Mouse (Mus musculus) liver, adult 2 months (tissue): ENCODE data around the gene Srsf3. TPM values are rescaled to one million over a fixed set of nuclear protein-coding genes. Genes with fewer than 3 reads are reported as not detected.

Experiments
- DNase-seq: peaks from one replicate; pipeline ENCODE4 v3.0.0-alpha.2; 2011; ENCODE audit warnings: low read depth, low spot score; ENCODE audit errors: extremely low read depth
- H3K27ac ChIP-seq: fragments of 200-500 bp; replicated peaks from 2 replicates; pipeline ENCODE4 v1.5.1; 2012; ENCODE audit warnings: low read depth, mild to moderate bottlenecking, control low read depth, inconsistent platforms, low read length; ENCODE audit not compliant: insufficient read depth
- H3K27me3 ChIP-seq: fragments of 200-500 bp; 2 replicates; pipeline ENCODE4 v1.6.1; 2012; ENCODE audit warnings: mild to moderate bottlenecking, moderate library complexity, low read length, inconsistent platforms; ENCODE audit not compliant: control insufficient read depth, insufficient read depth
- H3K36me3 ChIP-seq: fragments of 200-500 bp; 2 replicates; pipeline ENCODE4 v1.6.1; 2012; ENCODE audit warnings: low read length, inconsistent platforms; ENCODE audit not compliant: control insufficient read depth, insufficient read depth
- H3K4me1 ChIP-seq: fragments of 200-500 bp; 2 replicates; pipeline ENCODE4 v1.6.1; 2011; ENCODE audit warnings: low read length; ENCODE audit not compliant: control insufficient read depth, insufficient read depth
- H3K4me3 ChIP-seq: fragments of 200-500 bp; 2 replicates; pipeline ENCODE4 v1.5.1; 2011; ENCODE audit warnings: low read depth, mild to moderate bottlenecking, control low read depth, low read length, moderate library complexity; ENCODE audit not compliant: insufficient read depth
- H3K79me2 ChIP-seq: fragments of 200-500 bp; 2 replicates; pipeline ENCODE4 v1.6.1; 2012; ENCODE audit warnings: inconsistent platforms, mild to moderate bottlenecking, low read length, moderate library complexity; ENCODE audit not compliant: control insufficient read depth, insufficient read depth
- H3K9ac ChIP-seq: fragments of 200-500 bp; 2 replicates; pipeline ENCODE4 v1.6.1; 2012; ENCODE audit warnings: low read depth, mild to moderate bottlenecking, control low read depth, inconsistent platforms, low read length
- CTCF ChIP-seq: fragments of 200-500 bp; IDR thresholded peaks from 2 replicates; pipeline ENCODE4 v1.5.1; 2011; ENCODE audit warnings: low read depth, low read length, control low read depth
- POLR2A ChIP-seq: fragments of 200-500 bp; IDR thresholded peaks from 2 replicates; pipeline ENCODE4 v1.6.1; 2011; ENCODE audit warnings: low read length, control low read depth; ENCODE audit not compliant: insufficient read depth; ENCODE audit errors: extremely low read depth
- WGBS: fragments of 180-500 bp; shearing (Covaris S2); methylation state at CpG from one replicate; pipeline ENCODE4 v1.1.7; 2018; 5-methylcytosine and 5-hydroxymethylcytosine counted together
- polyA plus RNA-seq: library from polyadenylated mRNA; depleted of rRNA; stranded (reverse); fragments of >200 nt; gene quantifications from 2 replicates; pipeline ENCODE4 v1.2.3, GENCODE M21; 2012; rRNA removed
- total RNA-seq: library from RNA; depleted of rRNA; stranded (reverse); fragments of >200 nt; gene quantifications from 2 replicates; pipeline ENCODE4 v1.2.3, GENCODE M21; 2014; rRNA removed

Gene Srsf3
- total RNA-seq = 41.4 and 47.3 TPM in 2 replicates
- 26.6 and 40.1 TPM in 2 replicates for polyA plus RNA-seq

- H3K4me3 ChIP-seq = peak within 1 kb of the TSS; percentile 93
- peaks cover 20% of the 10 kb centered on the region; the same call in 1 of the 2 replicates for H3K79me2 ChIP-seq
- peak within 1 kb of the TSS; percentile 97 for H3K9ac ChIP-seq
- WGBS = under 1% methylated on average over 77 of the region's 77 CpGs
- peak; percentile 98 for TF ChIP-seq POLR2A
- no peak for TF ChIP-seq CTCF
- no peaks in the 10 kb centered on the region for H3K27me3 ChIP-seq
- H3K36me3 ChIP-seq = peaks cover 13% of the 10 kb centered on the region
- peak within 1 kb of the TSS; percentile 94 for H3K27ac ChIP-seq
- peak; percentile 88 for DNase-seq
- peaks cover 10% of the 10 kb centered on the region for H3K4me1 ChIP-seq
Observed at GRCm38 (mm10) chr17:29032274-29033069, at the start of gene Srsf3. Gene Srsf3 (plus strand): TSS chr17:29032628.

GRCm38 (mm10) chr17:28984724-28985420 is 47.6 kb upstream of the Srsf3 start:
- no peaks in the 10 kb centered on the region for H3K27me3 ChIP-seq
- peaks cover 31% of the 10 kb centered on the region for H3K36me3 ChIP-seq
- no peak overlapping the region for H3K9ac ChIP-seq
- H3K27ac ChIP-seq = no peak overlapping the region
- H3K4me1 ChIP-seq = no peaks in the 10 kb centered on the region
- 86% methylated on average over 1 of the region's 1 CpGs for WGBS
- no peak overlapping the region for H3K4me3 ChIP-seq
- H3K79me2 ChIP-seq = no peaks in the 10 kb centered on the region
- TF ChIP-seq POLR2A = no peak
- TF ChIP-seq CTCF = no peak
- no peak for DNase-seq

GRCm38 (mm10) chr17:28986833-28987232 is 45.6 kb upstream of the Srsf3 start:
- Histone ChIP-seq H3K4me3 (no peak overlapping the region), H3K27me3 (no peaks in the 10 kb centered on the region), H3K4me1 (no peaks in the 10 kb centered on the region), H3K27ac (no peak overlapping the region), H3K79me2 (no peaks in the 10 kb centered on the region), H3K9ac (no peak overlapping the region), H3K36me3 (peaks cover 34% of the 10 kb centered on the region)
- peak; percentile 24 for DNase-seq
- TF ChIP-seq CTCF (peak; percentile 60; the same call in 1 of the 2 replicates), POLR2A (no peak)

GRCm38 (mm10) chr17:28987713-28988112 is 44.7 kb upstream of the Srsf3 start:
- H3K27me3 ChIP-seq = no peaks in the 10 kb centered on the region
- H3K4me1 ChIP-seq = no peaks in the 10 kb centered on the region
- WGBS = 72% methylated on average over 4 of the region's 4 CpGs
- no peak for TF ChIP-seq POLR2A
- peak; percentile 77 for TF ChIP-seq CTCF
- H3K4me3 ChIP-seq = no peak overlapping the region
- H3K79me2 ChIP-seq = no peaks in the 10 kb centered on the region
- H3K36me3 ChIP-seq = peaks cover 33% of the 10 kb centered on the region
- H3K9ac ChIP-seq = no peak overlapping the region
- DNase-seq = peak; percentile 46
- no peak overlapping the region for H3K27ac ChIP-seq

DNA sequence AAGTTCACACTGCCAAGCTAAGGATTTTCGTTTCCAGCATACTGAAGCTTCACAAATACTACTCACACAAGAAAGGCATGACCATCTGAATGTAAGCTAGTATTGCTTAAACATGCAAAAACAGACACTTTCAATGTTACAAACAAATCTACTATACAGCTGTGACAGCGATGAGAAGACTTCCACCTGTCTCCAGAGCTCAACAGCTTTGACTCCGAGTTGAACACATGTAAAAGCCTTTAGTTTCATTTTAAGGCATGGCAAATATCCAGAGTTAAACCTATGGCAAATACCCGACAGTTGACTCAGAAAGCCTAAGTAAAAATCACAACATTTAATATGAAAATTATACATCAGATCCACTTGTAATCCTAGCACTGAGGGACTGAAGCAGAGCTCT is 44.1 kb upstream of the Srsf3 start:
- H3K4me3 ChIP-seq = no peak overlapping the region
- peak; percentile 49 for DNase-seq
- no peaks in the 10 kb centered on the region for H3K27me3 ChIP-seq
- H3K27ac ChIP-seq = no peak overlapping the region
- H3K79me2 ChIP-seq = no peaks in the 10 kb centered on the region
- peaks cover 31% of the 10 kb centered on the region for H3K36me3 ChIP-seq
- WGBS = 88% methylated on average over 4 of the region's 4 CpGs
- H3K4me1 ChIP-seq = no peaks in the 10 kb centered on the region
- no peak overlapping the region for H3K9ac ChIP-seq
- no peak for TF ChIP-seq POLR2A
- TF ChIP-seq CTCF = no peak
